Mouse (Mus musculus) ovary, adult 18-20 months (tissue): ENCODE measurements at regions not wholly inside any gene's neighbourhood (a gene's known extent, or its start where the extent isn't known, plus 50 kb on each side); places are given as distances from the start of the nearest gene placed in this dataset.
"Not testable (repeated sequence)": the region's sequence is repeated elsewhere in the genome, so short reads cannot be mapped to it uniquely, and the experiment has no call there.

ENCODE experiments used
- DNase-seq: peaks from one replicate; pipeline ENCODE4 v3.0.0; 2022; ENCODE audit warnings: low spot score, mixed read lengths

DNA sequence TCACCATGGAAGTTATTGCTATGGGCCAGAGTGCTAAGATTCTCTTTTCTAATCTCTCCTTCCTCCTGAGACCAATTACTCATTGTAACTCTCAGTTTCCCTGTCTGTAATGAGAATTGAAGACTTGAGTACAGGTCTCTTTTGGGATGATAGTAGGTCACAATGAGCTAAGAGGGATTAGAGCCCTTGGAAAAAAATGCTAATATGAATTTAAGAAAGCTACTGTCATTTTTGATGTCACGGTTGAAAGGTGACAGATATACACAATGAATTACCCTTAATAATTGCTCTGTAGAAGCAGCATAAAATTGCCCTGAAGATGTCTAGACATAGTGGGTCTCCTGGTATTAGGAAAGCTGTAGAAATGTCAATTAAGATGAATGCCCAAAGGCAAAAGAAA, 178.2 kb downstream of the Kcna4 start:
- no peak for DNase-seq

DNA sequence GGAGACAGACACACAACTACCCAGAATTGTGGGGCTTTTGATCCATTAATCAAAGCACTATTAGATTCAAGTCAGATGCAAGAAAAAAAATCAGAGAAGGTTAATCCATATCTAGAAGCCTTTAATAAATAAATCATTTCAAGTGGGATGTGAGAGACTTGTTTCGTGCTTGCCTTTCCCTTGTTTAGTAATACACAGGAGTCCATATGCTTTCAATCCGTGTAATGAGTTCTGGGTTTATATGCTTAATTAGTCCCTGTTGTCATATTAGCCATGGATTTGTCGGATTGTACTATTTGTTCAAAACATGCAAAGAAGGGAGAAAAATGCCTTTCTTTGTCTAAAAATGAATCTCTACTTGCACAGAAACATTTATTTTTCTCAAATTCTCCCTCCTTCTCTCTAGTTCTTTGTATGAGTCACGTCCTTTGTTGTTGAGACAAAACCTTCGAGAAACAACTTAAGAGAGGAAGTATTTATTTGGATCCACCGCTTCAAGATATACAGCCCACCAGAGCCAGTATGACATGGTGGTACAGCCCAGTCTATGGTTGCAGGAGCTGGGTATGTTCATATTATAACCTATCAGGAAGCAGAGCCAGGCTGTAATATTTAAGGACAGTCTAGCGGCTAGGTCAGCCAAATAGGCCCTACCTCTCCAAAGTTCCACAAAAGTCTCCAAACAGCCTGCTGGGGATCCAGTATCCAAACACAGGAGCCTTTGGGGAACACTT, 213.4 kb downstream of the Kcna4 start:
- no peak for DNase-seq

DNA sequence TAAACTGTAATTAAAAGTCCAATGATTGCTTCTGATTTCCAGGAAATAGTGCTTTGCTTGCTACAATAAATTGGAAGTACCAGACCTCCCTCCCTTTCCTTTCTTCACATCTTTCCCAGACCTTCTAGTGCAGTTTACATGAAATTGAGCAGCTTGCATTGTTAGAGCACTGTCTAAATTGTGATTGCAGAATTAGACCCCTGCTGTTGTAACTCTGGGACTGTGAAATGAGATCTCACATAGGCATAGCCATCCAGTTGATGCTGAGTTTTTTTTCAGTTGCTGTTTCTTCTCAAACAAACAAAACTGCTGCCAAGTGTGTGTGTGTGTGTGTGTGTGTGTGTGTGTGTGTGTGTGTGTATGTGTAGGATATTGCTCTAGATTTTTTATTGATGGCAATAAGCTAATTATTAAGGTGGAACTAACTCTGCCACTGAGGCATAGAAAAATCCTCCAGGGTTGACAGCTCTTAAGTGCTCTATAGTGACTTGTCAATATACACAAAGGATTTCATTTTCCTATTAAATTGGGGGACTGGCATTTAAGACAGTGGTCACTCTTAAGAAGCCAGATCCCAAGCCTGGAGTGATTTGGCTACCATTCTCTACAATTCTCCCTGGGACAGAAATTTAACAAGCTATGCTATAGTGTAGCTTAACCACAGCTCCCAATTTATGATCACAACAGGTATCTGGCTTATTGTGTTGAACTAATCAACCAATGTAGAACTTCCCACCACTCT, 217.2 kb downstream of the Kcna4 start:
- DNase-seq = no peak

DNA sequence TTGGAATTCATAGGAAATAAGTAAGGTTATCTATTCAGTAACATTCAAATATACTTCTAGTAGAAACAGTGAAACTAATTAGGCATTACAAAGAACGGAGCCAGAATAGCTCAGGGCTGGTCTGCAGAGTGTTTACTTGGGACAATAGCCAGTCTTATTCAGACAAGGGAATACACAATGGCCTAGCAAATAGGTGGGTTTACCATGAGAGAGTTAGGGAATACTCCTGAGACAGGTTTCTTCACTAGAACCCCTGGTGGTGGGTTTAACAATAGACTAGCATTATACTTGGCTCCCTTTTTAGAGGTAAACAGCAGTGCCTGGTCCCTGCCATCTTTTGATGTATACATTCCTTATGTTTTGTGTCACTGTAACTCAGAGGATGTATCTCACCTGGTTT, 225.0 kb downstream of the Kcna4 start:
- DNase-seq = not testable (repeated sequence)

DNA sequence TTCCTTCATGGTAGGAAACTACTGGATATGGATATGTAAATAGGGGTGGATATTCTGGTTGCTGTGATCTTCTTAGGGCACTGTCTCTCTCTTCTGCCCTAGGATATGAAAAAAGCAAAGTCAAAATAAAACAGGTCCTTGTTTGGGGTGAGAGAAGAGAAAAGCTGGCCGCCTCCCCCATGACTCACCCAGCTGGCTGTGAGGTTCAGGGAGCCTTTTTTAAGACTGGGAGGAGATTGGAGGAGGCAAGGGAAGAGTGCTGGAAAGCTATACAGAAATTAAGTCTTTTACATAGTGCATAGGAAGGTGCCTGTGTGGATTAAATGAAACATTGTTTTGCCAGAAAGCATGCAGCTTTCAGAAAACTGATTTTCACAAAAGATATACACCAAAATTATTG, 227.7 kb downstream of the Kcna4 start:
- peak; percentile 26 for DNase-seq

DNA sequence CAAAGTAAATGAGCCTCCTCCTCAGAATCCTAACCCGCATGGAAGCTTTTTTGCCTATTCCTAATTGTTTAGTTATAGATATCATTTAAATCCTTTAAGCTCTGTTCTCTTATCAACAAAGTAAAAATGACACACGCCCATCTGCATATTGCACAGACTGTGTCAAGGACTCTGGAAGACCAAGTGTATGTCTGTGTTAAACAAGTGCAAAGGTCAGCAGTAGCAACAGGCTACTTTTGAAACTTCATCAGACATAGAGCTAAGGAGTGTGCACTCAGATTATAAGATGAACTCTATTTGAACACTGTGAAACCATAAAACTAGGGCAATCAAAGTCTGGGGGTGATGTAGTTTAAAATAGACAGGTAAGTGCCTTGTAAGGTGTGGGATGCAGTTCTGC, 228.3 kb downstream of the Kcna4 start:
- no peak for DNase-seq

DNA sequence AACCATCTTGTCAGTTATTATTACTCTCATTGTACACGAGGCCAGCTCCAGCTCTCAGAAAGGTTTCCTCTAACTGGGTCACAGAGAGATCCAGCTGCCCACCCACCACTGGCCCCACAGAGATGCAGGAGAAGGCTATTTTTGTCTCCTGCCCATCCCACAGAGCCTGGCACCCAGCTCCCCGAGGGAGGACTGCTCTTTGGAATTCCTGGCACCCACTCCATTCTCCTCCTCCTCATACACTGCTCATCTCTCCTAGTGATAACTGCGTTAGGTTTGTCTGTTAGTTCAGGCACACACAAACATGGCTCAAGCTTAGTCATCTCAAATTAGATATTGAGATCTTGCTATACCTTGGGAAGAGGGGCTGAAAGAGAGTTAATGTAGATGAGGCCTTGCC, 228.9 kb downstream of the Kcna4 start:
- DNase-seq = peak; percentile 66

DNA sequence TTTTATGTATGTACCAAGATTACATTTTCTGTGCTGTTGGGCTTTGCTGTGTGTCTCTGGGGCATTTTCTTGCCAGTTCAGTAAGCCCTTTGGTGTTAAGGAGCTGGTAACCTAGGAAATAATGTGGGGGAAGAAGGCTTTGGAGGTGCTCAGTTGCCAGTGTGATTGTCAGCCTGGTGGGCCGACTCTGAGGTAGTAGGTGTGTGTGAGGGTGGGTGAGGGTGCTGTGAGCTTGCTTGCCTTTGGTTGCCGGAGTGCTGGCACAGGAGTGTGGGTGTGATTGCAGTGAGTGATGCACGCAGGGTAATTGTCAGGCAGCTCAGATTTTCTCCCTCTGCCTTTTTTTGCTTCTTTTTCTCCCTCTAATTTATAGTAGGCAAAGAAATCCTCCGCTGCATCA, 229.3 kb downstream of the Kcna4 start:
- peak; percentile 2 for DNase-seq

DNA sequence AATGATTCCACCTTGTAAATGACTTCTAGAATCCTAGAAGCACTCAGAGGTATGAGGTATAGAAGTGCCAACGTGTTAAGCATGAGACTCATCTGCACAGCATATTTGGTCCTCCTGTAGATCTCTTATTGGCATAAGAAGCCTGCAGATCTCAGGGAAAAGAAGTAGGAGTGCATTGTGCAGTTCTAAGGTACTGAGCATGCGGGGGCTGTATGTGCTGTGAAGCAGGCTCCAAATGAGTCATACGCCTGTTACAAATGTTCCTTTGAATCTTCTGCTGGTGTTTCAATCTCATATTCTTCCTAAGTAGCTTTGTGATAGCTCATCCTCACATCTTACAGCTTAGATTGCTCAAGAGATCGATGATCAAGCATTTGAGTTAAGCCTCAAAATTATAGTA, 252.7 kb downstream of the Kcna4 start:
- DNase-seq = no peak

DNA sequence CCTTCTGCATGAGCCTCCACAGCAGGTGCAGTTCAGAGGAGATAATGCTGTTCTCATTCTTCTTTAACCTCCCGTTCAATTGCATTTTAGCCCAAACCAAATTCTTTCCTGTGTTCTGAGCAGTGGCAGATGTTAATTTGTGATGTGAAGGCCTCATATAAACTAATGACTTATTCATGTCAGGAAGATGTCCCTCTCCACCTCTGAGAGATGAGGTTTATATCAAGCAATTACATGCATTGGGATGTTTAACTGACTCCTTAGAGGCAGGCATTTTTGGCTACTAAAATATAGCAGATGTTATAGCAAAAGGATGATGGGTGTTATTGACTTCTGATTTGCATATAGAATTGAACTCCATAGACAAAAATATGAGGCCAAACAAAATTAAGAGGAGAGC, 262.1 kb downstream of the Kcna4 start:
- DNase-seq = no peak

DNA sequence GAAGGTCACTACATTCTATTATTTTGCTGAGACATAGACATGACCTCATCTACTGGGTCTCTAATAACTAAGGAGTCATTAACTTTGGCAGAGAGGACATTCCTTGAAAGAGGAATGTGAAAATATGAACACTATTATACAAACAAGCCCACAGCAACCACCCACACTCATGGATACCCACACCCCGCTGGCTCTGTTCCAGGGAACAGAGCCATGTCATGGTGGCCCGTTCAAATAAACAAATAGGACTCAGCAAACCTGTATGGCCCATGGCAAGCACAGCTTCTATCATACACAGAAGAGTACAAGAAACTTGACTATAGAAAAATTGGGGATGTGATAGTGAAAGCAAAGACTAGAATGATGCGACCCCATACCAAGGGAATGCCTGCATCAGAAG, 265.8 kb downstream of the Kcna4 start:
- DNase-seq = no peak

DNA sequence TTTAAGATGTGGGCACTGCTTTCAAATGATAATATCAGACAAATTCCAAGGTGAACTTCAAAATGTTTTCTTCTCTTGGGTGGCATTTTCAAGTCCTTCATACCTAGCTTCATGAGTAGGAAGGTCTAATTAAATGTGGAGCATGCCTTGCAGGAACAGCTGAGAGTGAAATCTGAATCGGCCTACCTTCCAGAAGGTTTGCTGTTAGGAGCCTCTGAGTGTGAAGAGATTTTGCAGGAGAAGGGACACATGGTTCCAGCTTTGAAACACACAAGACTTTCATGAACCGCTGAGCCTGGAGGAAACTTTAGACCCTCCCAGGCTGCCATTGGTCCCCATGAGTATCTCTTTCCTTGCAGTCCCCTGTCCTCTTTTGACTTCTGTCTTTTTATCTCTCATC, 279.2 kb downstream of the Kcna4 start:
- DNase-seq = no peak

DNA sequence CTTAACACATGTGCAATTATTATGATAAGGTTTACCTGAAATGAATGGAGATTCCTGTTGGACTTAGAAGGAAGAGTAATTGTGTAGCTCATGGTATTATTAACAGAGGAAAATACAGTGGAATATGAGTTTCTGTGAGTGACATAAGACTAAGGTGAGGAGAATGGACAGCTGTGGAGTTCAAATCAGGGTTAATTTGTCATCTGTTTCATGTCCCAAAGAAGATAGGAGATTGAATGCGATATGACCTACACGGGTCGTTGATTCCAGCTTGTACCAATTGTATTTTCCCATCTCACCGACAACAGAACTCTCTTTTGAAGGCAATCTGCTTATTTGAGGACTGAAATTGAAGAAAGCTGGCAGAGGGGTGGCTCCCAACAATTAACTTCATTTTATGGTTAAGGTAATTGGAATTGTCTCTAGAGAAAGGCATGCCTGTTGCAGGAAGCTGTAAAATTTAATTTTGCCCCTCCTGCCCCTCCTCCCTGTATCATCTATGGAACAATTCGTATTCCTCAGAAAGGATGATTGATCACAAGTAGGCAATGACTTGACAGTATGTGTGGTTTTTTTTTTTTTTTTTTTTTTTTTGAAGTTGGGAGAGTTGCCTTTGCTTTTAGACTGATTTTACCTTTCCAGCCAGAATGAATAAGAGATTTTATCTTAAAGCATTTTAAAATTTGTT, 319.6 kb downstream of the Kcna4 start:
- no peak for DNase-seq

DNA sequence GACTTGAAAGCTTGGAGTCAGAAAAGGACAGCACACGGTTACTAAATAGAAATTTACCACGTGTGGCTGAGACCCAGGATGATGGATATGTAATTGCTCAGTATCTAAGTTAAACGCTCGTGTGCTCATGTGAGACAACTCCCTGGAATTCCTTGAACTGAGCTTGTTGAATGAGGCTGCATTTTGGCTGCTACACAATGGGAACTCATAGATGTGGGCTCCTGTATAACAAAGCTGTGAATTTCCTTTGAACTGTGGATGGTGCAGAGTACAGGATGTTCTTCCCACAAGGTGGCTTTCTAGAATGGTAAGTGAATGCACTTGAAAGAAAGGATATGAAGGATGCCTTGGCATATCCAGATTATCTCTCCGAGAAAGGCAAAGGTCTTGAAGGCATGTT, 321.4 kb downstream of the Kcna4 start:
- DNase-seq = no peak

DNA sequence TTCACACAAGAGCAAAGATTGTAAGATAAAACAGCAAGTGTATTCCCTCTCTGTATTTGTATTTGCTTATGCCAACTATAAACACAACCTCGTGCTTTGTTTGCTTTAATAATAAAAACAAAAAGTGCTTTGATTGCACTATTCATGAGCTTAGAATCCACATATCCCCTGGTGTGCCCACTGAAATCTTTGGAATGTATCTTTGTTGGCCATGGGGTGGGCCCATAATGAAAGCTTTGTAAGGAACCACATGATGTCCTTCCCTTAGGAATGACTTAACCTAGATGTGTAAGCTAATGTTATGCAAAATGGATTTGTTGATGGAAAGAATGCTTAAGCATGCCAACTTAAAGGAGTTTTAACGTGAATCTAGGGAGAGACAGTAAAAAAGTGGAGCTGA, 321.8 kb downstream of the Kcna4 start:
- DNase-seq = no peak

DNA sequence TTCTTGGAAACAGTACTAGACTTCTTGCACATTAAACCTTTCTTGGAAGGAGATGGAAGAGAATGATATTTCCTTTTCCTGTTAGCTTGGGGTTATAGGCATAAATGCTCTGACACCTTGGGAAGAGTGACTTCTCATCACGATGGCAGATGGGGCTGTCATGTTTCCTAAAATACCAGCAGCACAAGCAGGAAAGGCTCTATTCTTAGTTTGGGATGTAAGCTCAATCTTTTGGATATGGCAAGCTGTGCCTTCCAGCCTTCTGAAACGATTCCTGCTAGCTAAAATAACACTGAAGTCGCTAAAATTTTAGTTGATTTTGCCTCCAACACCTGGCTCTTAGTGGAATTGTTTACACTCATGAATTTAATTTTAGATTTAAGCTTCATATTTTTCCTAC, 324.3 kb downstream of the Kcna4 start:
- no peak for DNase-seq

DNA sequence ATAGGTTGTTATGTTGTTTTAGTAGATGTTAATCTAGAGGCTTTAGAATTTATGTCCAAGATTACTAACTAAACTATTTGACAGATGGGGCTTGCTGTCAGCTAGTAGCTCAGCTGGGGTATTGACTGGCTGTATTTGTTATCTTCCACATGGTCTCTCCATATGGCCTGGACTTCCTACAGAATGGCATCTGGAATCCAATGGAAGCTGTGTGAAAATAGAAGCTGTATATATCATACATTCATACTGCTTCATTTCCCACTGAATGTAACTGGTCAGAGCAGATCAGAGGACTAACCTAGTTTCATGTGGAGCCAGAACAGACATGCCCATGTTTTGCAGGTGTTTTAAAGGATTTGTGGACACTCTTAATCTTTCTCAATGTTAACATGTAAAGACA, 337.0 kb downstream of the Kcna4 start:
- no peak for DNase-seq

DNA sequence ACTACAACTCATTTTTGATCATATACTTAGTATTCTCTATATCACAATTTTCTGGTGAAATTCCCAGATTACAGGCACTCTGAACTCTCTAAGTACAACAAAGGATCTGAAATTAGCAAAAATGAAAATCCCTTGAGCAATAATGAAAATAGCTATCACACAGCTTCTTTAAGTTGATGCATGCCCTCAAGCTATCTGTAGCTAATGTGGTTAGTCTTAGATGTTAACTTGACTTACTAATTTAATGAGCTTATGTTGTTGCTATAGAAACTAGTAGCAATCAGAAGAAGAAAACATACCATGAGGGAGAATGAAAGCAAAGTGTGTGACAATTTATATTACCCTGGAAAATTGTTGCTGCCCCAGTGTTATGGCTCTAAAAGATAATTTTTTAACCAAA, 368.7 kb downstream of the Kcna4 start:
- no peak for DNase-seq
